Mouse (Mus musculus): ENCODE results near the gene Rin3.
A peak's percentile ranks its signal among the peaks of the same experiment; 100 is the strongest.

The Rin3 gene

DNA sequence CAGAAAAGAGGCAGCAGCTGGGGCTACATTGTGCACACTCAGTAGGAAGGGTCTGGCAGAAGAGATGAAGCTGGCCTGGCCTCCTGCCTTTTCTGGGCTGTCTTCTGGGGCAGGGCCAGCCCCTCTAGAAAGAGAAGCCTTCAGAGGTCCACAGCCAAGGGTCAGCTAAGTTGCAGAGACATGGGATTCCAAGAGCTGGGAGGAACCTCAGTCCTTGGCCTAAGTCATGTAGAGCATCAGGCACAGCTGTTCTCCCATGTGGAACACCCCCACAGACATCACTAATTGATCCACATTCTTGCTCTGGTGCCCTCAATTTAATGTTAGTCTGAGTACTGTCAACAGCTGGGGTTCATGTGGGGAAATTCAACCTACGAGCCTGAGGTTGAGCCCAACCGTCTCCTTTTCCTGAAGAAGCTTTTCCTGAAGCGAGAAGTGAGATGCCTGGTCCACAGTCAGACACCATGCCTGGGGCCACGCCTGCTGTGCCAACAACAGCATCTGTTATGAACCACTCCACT, 20.0 kb downstream of the Rin3 start:
- DNase-seq (ENCODE audit: low spot score in 2 of 2), result no peak

DNA sequence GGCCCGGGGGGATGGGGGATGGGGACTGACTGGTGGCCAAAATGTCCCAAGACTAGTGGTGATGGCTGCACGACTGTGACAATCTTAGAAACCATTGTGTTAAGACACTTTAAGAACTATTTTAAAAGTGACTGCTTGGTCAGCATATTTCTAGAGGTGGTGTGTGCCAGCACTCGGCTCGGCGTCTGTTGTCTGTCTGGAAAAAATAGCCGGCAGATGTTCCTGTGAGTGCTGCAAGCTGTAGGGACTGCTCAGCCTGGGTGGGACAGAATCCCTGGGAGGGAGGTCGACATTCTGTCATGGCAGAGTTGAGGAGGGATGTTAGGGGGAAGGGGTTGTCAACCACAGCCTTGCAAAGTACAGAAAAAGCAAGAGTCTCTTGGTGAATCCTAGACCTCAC, 21.0 kb downstream of the Rin3 start:
- no peak for DNase-seq (ENCODE audit: low spot score in 2 of 2)

DNA sequence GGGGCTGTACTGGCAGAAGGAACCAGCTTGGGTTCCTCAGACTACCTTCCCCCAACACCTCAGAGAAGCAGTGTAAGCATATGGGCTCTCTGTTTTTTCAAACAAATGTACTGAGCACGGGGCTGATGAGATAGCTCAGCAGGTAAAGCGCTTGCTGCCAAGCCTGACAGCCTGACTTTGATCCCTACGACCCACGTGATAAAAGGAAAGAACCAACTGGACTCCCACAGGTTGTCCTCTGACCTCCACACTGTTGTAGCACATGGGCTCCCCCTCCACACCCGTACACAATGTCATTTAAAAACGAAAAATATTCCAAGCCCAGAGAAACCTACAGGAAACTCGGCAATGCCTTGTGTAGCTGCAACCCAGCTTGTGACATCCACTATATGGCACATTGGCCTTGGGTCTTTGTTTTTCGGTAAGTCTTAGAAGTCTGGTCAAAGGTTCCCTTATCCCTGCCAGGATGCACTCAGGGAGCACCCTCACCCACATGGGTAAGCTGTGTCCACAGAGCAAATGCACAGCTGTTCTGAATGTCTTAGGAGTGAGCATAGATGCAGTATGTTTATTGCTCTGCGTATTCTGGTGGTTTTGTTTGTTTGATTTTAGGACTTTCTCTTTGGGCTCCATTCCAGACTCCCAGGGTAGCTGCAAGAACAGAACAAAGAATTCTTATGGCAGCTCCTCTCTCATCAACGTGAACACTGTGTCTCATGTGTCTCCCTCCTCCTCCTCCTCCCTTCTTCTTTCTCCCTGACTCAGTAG, 22.4 kb downstream of the Rin3 start:
- DNase-seq (ENCODE audit: low spot score in 2 of 2), result no peak

DNA sequence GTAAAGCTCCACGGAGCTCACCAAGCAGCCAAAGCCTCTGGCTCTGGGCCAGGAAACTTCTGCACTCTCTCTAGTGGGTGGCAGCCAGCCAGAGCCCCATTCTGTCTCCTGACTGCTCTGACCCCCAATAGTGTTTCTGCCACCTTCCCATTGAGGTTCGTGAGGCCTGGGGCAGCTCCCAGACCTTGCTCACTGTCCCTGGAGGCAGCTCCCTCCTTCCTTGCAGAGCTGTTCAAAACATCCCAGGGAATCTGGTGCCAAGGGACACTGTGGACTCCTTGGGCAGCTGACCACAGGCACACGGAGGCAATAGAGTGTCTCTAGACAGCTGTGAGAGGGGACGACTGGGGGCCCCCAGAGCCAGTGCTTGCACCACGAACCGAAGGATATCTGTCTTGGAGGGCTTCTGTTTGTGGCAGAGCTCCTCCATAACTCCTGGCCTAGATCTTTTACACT, 25.2 kb downstream of the Rin3 start:
- no peak for DNase-seq (ENCODE audit: low spot score in 2 of 2)

DNA sequence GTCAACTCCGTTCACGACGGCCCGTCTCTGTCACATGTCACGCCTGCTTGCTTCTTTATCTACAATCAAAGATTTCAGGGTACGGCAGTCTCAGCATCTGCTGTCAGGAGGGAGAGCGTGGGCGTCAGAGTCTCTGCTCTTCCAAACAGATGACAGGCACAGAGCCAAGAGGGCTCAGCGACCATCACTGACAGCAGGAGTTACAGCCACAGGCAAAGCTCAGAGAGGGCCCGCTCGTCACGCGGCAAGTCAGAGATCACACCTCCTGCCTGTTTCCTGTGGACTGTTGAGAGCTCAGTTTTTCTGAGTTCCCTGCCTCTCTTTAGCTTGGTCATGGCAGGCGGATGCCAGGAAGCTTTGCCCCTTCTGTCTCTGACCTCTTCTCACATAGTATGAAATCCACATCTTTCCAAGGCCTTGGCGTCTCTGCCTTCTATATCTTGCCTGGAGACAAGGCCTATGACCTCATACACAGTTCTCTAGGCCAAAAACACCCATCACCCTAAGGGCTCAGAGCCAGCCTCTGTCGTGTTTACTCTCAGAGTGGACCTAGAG, 25.7 kb downstream of the Rin3 start:
- no peak for DNase-seq (ENCODE audit: low spot score in 2 of 2)

DNA sequence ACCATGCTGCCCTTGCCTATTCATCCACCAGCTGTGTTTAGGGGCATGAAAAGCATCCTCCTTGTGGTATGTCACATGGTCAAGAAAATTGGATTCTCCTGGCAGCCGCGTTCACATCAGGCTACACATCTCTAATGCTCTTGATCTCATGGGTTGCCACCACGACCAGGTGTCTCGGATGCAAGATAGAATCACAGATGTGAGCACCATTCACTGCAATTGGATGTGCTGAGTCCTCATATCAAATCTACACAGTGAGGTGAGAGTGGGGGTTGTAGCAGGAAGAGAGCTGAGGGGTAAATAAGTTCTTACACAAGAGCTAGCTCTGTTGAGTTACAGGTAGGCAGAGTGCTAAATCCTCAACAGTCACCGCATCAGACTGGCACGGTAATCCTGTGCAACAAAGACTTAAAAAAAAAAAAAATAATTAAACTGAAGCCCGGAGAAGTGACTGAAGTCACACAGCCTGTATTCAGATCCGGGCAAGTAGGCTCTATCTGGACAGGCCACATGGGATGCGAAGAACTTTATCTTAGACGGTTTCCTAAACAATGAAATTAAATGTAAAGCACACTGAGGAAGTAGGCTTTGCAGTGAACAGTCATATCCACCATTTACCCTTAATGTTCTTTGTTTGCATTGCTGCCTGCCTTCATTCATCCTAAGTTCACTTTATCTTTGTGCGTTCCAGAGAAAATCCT, 26.4 kb downstream of the Rin3 start:
- DNase-seq (ENCODE audit: low spot score in 2 of 2), result no peak

DNA sequence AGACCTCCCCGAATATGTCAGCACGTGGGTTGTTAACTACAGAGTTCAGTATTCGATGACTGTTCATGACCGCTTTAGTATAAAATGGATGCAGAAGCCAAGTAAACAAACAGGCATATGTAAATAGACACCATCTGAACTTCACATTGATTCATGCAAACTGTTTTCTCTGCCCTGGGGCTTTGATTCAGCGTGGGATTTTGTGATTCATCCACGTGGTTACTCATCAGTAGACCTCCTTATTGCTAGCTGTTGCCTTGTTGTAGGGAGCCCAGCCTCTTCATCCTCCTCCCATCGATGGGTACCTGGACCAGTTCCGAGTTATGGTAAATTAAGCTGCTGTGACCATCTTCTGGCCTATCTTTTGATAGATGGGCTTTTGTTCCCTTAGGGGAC, 26.9 kb downstream of the Rin3 start:
- DNase-seq (ENCODE audit: low spot score in 2 of 2), result no peak

DNA sequence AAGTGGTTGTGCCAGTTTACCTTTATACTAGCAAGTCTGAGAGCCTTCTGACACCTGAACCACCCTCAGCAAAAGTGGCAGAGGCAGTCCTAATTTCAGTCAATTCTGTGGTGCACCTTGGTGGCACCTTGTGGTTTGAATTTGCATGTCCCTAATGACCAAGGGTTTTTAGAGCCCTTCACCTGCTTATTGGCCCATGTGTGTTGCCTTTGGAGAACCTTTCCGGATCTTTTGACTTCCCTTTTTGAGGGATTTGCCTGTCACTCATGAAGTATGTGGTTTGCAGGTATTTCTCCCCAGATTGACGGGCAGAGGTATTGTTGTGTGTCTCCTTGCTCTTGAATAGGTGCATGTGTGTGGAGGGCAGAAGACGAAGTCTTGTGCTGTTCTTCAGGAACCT, 27.4 kb downstream of the Rin3 start:
- DNase-seq (ENCODE audit: low spot score in 2 of 2), result no peak

DNA sequence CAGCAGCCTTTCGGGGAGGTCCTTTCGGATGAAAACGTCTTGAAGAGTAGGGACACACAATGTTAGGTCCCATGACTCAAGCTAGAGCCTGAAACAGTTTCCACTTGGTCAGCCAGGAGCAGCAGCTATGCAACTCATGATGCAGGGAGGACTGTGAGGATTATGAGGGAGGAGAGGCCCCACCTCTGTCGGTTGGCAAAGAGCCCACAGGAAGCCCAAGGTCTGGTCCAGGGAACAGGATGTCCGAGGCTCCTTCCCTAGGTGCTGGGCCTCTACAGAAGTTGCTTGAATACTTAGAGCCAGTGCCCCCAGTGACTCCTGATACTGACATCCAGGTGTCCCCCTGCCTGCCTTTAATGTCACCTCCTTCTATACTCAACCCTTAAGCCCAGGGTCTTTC, 28.6 kb downstream of the Rin3 start:
- DNase-seq (ENCODE audit: low spot score in 2 of 2), result no peak

DNA sequence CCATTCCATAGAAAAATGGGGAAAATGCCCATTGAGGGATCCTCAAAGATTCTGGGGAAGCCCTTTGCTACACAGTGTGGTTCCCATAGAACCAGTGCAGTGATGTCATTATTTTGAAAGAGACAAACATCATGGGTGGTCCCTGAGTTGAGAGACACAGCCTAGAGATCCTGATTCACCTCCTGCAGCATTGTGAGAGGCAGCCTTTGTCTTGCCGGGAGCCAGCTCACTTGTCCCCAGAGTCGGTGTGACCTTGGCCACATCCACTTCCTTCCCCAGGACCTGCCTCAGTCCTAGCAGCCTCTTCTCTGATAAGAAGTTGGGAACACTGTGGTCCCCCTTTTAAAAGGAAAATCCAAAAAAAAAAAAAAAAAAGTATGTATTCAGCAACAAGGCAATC, 36.3 kb downstream of the Rin3 start:
- no peak for DNase-seq (ENCODE audit: low spot score in 2 of 2)

DNA sequence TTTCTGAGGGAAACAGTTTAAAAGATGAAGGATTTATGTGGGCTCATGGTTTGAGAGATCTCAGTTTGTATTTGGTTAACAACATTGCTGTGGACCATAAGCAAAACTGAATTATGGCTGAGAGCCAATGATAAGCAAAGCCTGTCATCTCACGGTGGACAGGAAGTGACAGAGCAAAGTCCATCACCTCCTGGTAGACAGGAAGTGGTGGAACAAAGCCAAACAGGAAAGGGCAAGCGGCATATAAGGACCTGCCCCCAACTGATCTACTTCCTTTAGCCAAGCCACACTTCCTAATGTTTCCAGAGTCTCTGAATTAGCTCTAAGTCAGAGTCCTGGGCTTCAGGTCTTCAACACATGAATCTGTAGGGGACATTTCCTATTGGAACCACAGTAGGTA, 37.1 kb downstream of the Rin3 start:
- no peak for DNase-seq (ENCODE audit: low spot score in 2 of 2)

DNA sequence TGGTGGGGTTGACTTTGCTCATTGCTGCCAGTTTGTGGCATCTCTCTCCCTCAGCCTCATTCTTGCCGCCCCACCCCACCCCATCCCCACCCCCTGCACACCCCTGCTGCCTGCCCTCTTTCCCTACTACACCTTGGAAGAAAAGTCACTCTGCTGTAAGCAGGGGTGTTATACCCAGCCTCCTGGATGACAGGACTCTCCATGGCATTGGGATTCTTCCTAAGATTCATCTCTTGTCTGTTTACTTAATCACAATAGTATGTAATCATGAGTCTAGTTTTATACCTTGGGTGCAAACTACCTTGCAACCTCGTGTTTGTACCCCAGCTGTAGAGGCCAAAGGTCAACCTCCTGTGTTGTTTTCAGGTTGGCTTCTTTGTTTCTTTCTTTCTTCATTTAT, 37.5 kb downstream of the Rin3 start:
- no peak for DNase-seq (ENCODE audit: low spot score in 2 of 2)

DNA sequence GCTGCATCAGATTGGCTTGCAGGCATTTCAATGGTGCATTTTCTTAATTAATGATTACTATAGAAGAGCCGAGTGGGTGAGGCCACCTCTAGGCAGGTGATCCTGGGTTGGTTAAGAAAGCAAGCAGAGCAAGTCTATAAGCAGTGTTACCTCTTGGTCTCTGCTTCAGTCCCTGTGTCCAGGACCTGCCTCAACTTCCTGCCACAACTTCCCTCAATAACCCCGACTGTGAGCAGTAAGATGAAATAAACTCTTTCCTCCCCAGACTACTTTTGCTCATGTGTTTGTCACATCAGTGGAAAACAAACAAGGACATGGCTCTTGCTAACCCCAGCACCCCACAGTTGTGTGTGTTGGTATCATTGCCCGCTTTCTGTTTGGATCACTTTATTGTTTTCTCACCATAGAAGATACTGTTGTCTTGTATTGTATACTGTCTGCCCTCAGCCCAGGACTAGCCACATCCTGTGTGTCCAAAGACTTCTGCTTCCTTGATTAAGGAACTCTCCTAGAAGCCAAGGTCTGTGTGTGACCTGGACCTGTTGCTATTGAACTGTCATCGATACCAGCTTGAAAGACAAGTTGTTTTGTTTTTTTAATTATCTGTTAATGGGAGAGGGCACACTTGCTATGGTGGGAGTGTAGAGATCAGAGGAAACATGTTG, 38.3 kb downstream of the Rin3 start:
- no peak for DNase-seq (ENCODE audit: low spot score in 2 of 2)

DNA sequence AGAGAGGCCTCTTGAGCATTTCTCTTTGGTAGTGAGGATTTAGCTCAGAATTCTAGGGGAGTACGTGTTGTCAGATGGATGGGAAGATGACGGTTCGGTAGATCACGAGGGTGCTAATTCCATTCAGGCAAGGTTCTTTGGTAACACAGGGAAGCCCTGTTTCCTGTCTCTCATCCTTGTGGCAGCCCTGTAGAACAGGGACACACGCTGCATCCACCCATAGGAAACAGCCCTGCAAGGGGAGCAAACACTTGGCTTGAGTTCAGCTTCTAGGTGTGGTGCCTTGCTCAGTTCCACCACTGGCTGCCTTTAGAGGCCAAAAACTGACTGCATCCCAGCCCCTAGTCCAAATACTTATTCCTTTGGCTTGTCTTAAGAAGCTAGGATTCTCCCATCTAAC, 39.0 kb downstream of the Rin3 start:
- no peak for DNase-seq (ENCODE audit: low spot score in 2 of 2)

DNA sequence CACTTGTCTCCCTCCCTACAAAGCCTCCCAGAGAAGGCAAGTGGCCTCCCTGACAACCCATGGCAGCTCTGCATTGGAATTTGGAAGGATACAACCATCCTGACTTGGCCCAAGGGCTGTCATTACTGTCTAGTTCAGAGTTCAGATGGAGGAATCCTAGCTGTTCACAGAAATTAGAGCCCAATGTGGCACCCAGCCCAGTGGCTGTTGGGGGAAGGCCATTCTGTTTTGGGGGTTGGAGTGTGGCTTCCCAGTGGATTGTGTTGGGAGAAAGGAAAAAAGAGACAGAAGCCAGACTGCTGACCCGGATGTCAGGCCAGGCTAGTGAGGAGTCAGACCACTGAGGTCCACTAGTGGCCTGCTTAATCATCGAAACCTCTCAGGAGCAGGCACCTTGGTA, 40.5 kb downstream of the Rin3 start:
- no peak for DNase-seq (ENCODE audit: low spot score in 2 of 2)

DNA sequence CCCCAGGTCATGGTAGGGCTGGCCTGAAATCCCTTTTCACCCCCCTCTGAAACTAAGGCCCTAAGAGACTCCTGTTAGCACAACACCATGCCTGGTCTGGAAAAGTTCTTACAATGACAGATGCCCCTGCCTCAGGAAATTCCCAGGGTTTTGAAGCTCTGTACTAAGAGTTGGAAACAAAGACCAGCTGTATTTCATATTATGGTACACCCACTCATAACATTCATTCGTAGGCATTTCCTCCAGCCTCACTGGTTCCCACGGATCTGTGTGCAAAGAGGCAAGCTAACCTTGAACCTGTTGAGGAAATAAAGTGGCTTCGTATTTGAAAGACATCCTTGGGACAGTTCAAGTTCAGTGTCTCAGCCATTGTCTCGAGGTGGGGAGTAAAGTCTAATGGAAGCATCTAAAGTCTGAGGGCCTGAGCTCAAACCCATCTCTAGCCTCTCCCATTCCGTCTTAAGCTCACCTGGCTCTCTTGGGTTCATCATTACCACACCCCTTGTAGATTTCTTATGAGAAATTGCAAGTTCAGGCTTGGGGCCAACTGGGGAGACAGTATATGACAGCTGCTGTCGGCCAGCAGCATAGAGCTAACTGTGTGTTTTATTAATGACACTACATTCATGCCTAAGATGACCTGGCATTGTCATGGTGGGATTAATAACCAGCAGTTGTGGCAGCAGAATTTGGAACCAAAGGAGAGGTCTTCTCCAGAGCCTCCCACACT, 41.5 kb downstream of the Rin3 start:
- no peak for DNase-seq (ENCODE audit: low spot score in 2 of 2)

DNA sequence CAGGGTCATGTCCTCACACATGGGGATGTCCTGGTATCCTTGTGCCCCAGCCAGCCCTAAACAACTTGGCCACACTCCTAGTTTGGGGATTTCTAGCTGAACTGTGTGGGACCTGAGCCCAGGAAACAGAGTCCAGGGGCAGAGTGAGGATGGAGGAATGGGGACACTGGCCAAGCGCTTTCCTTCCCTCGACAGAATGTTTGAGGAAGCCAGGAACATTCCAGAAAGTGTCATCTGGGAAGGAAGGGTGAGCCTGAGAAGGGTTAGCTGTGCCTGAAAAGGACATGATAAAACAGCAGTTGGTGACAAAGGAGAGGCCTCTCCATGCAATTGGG, 42.0 kb downstream of the Rin3 start:
- DNase-seq (ENCODE audit: low spot score in 2 of 2), result no peak

DNA sequence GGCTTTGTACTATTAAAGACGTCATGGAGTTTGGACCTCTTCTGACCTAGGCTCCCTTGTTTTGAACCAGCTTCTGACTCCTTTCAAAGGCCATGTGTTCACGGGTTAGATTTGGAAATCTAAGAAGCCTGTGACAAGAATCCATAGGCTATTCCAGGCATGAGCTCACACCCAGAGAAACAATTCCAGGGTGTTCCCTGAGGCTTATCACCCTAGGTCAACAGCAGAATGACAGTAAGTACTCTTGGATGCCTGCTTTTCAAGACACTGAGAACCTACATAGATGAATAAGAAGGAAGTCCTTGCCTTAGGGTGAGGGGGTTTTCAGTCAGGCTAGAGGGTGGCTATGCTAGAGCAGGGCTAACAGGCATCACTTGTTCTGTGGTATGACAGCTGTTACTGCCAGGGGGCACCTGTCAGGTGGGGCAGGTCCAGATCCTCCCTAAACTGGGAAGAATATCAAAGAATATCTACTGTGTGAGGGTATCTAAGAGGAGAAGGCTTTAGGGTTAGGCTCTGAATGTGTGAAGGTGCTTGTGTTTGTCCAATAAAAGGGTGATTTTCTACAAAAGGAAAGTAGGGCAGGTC, 44.0 kb downstream of the Rin3 start:
- no peak for DNase-seq (ENCODE audit: low spot score in 2 of 2)

DNA sequence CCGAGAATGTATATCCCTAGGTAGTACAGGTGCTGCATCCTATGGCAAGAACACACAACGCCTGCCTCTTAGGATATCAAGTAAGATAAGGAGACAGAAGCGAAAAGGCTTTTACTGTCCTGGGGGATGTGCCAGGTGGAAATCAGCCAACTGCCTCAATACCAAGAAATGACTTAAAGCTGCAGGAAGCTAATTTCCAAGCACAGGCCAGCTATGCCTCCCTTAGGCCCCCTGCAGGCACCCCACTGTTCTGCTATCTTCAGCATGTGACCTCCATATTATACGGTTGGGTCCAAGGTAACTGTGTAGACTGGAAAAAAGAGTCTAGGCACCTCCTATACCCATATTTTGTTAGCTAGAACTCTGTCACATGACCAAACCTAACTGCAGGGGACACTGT, 44.7 kb downstream of the Rin3 start:
- peak in 1 of 2 experiments; percentile 28 for DNase-seq (ENCODE audit: low spot score in 2 of 2)

DNA sequence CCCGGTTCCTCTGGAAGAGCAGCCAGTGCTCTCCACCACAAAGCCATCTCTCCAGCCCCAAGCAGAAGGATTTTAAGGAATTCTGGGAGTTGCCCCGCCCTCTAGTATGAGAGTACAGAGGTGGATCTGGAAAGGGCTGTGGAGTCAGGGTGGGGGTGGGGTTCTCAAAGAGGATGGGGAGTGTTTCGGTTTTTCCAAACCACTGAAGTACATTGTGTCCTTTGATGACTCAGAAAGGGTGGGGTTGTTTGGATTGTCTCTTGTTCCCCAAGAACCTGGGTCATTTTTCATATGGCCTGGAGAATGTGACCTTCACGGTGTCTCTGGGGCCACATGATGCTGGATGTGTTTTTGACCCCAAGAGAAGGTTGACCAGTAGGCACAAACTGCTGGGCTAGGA, 45.2 kb downstream of the Rin3 start:
- no peak for DNase-seq (ENCODE audit: low spot score in 2 of 2)

DNA sequence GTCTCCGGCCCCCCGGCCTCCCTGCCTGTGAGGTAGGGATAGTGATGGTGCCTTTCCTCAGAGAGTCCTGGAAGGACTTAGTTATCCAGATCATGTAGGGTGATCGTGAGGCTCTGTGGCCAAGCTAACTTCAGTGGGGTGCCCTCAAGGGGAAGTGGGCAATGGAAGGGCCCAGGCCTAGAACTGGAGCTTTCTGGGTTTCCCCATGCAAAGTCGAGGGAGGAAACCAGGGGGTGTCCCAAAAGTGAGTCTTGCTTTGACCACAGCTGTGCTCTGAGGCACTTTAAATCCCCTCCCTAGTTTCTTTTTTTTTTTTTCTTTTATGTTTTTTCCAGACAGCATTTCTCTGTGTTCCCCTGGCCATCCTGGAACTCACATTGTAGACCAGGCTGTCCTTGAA, 47.3 kb downstream of the Rin3 start:
- peak in 1 of 2 experiments; percentile 33 for DNase-seq (ENCODE audit: low spot score in 2 of 2)

DNA sequence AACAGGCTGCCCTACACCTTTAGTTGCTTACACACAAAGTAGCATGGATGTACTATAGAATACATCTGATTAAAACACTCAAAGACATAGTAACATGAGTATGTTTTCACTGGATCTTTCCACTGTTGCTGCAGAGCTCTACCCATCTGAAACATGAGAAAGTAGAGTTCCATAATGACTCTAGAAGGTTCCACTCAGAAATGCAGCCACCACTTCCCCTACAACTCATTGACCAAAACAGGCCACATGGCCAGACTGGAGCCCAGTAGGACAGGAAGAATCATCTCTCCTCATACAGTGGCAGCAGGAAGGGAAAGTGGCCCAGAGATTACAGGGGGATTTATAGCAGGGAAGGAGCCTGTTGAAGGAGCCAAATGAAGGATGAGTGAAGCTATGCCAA, 47.9 kb downstream of the Rin3 start:
- no peak for DNase-seq (ENCODE audit: low spot score in 2 of 2)

Measured in spleen, postnatal 10 days (tissue).